Mouse (Mus musculus) CH12.LX (cell line): ENCODE measurements around the gene Prdx6b.
A peak's percentile ranks its signal among the peaks of the same experiment; 100 is the strongest.

ENCODE experiments used
- CHD1 ChIP-seq: IDR thresholded peaks from 2 replicates; pipeline ENCODE4 v1.6.1; 2012; ENCODE audit warnings: low read depth, low read length, improper control_type of control experiment, inconsistent platforms
- CHD2 ChIP-seq: IDR thresholded peaks from 2 replicates; pipeline ENCODE4 v1.6.1; 2011; ENCODE audit warnings: low read length, improper control_type of control experiment
- CTCF ChIP-seq, 2 experiments: IDR thresholded peaks in 1 of 2; conservative IDR thresholded peaks in 1 of 2; 2 replicates each; pipeline ENCODE4 v1.5.1; 2011 to 2012; ENCODE audit warnings: low read depth in 2 of 2, low read length in 2 of 2, improper control_type of control experiment in 1 of 2, inconsistent platforms in 1 of 2, mild to moderate bottlenecking in 1 of 2, moderate library complexity in 1 of 2
- EP300 ChIP-seq: IDR thresholded peaks from 2 replicates; pipeline ENCODE4 v1.6.1; 2011; ENCODE audit warnings: low read length, improper control_type of control experiment
- MAFK ChIP-seq: IDR thresholded peaks from 2 replicates; pipeline ENCODE4 v1.6.1; 2011; ENCODE audit warnings: low read length, improper control_type of control experiment; ENCODE audit not compliant: insufficient replicate concordance
- MAZ ChIP-seq: IDR thresholded peaks from 2 replicates; pipeline ENCODE4 v1.6.1; 2012; ENCODE audit warnings: low read depth, mild to moderate bottlenecking, inconsistent platforms, low read length, improper control_type of control experiment, moderate library complexity
- MXI1 ChIP-seq: IDR thresholded peaks from 2 replicates; pipeline ENCODE4 v1.6.1; 2011; ENCODE audit warnings: mild to moderate bottlenecking, low read depth, low read length, improper control_type of control experiment
- POLR2A ChIP-seq: IDR thresholded peaks from 2 replicates; pipeline ENCODE4 v1.6.1; 2011; ENCODE audit warnings: low read depth, mild to moderate bottlenecking, improper control_type of control experiment, low read length
- RAD21 ChIP-seq: IDR thresholded peaks from 2 replicates; pipeline ENCODE4 v1.6.1; 2011; ENCODE audit warnings: low read depth, mild to moderate bottlenecking, low read length, improper control_type of control experiment, moderate library complexity
- RCOR1 ChIP-seq: conservative IDR thresholded peaks from 2 replicates; pipeline ENCODE4 v1.6.1; 2012; ENCODE audit warnings: low read depth, mild to moderate bottlenecking, inconsistent platforms, low read length, improper control_type of control experiment
- ZKSCAN1 ChIP-seq: IDR thresholded peaks from 2 replicates; pipeline ENCODE4 v1.6.1; 2012; ENCODE audit warnings: low read depth, inconsistent platforms, low read length, improper control_type of control experiment, borderline replicate concordance

GRCm38 (mm10) chr2:80325779-80326178 lies 33.5 kb downstream of the Prdx6b start:
- TF ChIP-seq RCOR1, result no peak
- TF ChIP-seq POLR2A, result no peak
- no peak for TF ChIP-seq EP300
- no peak for TF ChIP-seq CTCF (conservative IDR thresholded peaks at IDR 0.05 in 1 of 2, IDR thresholded peaks at IDR 0.05 in 1 of 2; ENCODE audit: low read depth in 2 of 2, low read length in 2 of 2)
- no peak for TF ChIP-seq MXI1
- TF ChIP-seq ZKSCAN1, result no peak
- no peak for TF ChIP-seq MAZ
- TF ChIP-seq CHD1, result no peak
- no peak for TF ChIP-seq RAD21
- no peak for TF ChIP-seq CHD2
- TF ChIP-seq MAFK, result peak; percentile 90
